Comparison of ENCODE assay signal across 15 mouse cellular contexts in genomic region chr11:42900024-42900423, GRCm38 (mm10).
"Had no signal": no experiment of that assay in that cellular context is flagged by ENCODE, and none has a peak within 500 bp of the region (broad histone marks: within the 10 kb centered on the region; RNA-seq: fewer than 3 reads in every experiment).

No protein-coding gene starts in this region.

- H3K36me3 ChIP-seq: neural tube, embryonic 15.5 days; stomach, embryonic 15.5 days had no signal

- H3K4me3 ChIP-seq: neural tube, embryonic 15.5 days; stomach, embryonic 15.5 days had no signal

- H3K9ac ChIP-seq: neural tube, embryonic 15.5 days; stomach, embryonic 15.5 days had no signal

- H3K4me1 ChIP-seq: neural tube, embryonic 15.5 days; stomach, embryonic 15.5 days had no signal

- H3K27me3 ChIP-seq: neural tube, embryonic 15.5 days; stomach, embryonic 15.5 days had no signal

- H3K9me3 ChIP-seq: neural tube, embryonic 15.5 days; stomach, embryonic 15.5 days had no signal

- DNase-seq: retina, postnatal 1 day; right cerebral cortex, adult 18-20 months; right cerebral cortex, postnatal 14 days; right cerebral cortex, postnatal 25 days; right cerebral cortex, postnatal 4 days; spleen, adult 18-20 months; thymus, adult 18-20 months; thymus, adult 2 months; thymus, postnatal 14 days; thymus, postnatal 25 days; thymus, postnatal 36 days; thymus, postnatal 4 days had no signal

- H3K4me2 ChIP-seq: neural tube, embryonic 15.5 days; stomach, embryonic 15.5 days had no signal

- H3K27ac ChIP-seq: neural tube, embryonic 15.5 days; stomach, embryonic 15.5 days; stomach, postnatal 0 days had no signal
